Mouse (Mus musculus) hindbrain, postnatal 0 days (tissue): Measurements from ENCODE around the gene Cryba1. TPM values are rescaled to one million over a fixed set of nuclear protein-coding genes. Genes with fewer than 3 reads are reported as not detected.

Experiments
- ATAC-seq: fragments of 200-750 bp; cut with Nextera tagmentation; 2 replicates; pipeline ENCODE4 v1.8.0; 2017; ENCODE audit warnings: mild to moderate bottlenecking, moderate TSS enrichment, moderate library complexity
- DNase-seq: peaks from one replicate; pipeline ENCODE4 v3.0.0-alpha.2; 2015; ENCODE audit warnings: low spot score
- H3K27ac ChIP-seq: fragments of 300-500 bp; sonication (generic); 2 replicates; pipeline ENCODE4 v1.5.1; 2014; ENCODE audit warnings: mild to moderate bottlenecking
- H3K27me3 ChIP-seq: fragments of 300-500 bp; sonication (generic); 2 replicates; pipeline ENCODE4 v1.6.1; 2014; ENCODE audit warnings: low read length, mixed read lengths; ENCODE audit not compliant: insufficient read depth
- H3K36me3 ChIP-seq: fragments of 300-500 bp; sonication (generic); 2 replicates; pipeline ENCODE4 v1.6.1; 2014; ENCODE audit warnings: low read length, mixed read lengths; ENCODE audit not compliant: insufficient read depth
- H3K4me1 ChIP-seq: fragments of 300-500 bp; sonication (generic); 2 replicates; pipeline ENCODE4 v1.6.1; 2014; ENCODE audit warnings: antibody characterized with exemption, low read length, mixed read lengths; ENCODE audit not compliant: insufficient read depth
- H3K4me2 ChIP-seq: fragments of 300-500 bp; sonication (generic); 2 replicates; pipeline ENCODE4 v1.6.1; 2014; ENCODE audit warnings: low read depth, mild to moderate bottlenecking, low read length, moderate library complexity, mixed read lengths
- H3K4me3 ChIP-seq: fragments of 300-500 bp; sonication (generic); 2 replicates; pipeline ENCODE4 v1.5.1; 2014; ENCODE audit warnings: low read length
- H3K9ac ChIP-seq: fragments of 300-500 bp; sonication (generic); replicated peaks from 2 replicates; pipeline ENCODE4 v1.6.1; 2014; ENCODE audit warnings: mild to moderate bottlenecking, low read length, moderate library complexity, mixed read lengths
- H3K9me3 ChIP-seq: fragments of 300-500 bp; sonication (generic); 2 replicates; pipeline ENCODE4 v1.6.1; 2016; ENCODE audit warnings: low read length, mixed read lengths
- CTCF ChIP-seq: IDR thresholded peaks from 2 replicates; pipeline ENCODE4 v1.5.1; 2016; ENCODE audit warnings: antibody characterized with exemption, control low read depth, low read depth
- WGBS: fragments of 180-500 bp; shearing (Covaris S2); extraction: QIAGEN DNeasy Blood & Tissue Kit; methylation state at CpG from one replicate; pipeline ENCODE4 v1.1.7; 2014; 5-methylcytosine and 5-hydroxymethylcytosine counted together
- polyA plus RNA-seq: library from polyadenylated mRNA; unstranded; fragments of >200 nt; fragmentation: Nextera tagmentation; extraction: Ambion mirVana; gene quantifications from 2 replicates; pipeline ENCODE4 v1.2.1, GENCODE M21; 2015
- total RNA-seq: library from RNA; depleted of rRNA; stranded (reverse); fragments of >200 nt; gene quantifications from 2 replicates; pipeline ENCODE4 v1.2.3, GENCODE M21; 2014

The Cryba1 gene
- total and polyA plus RNA-seq, 2 experiments from 2014 or later: 0.51 TPM; not detected in 1

- no peak overlapping the region for H3K4me2 ChIP-seq
- 98% methylated on average over 3 of the region's 3 CpGs for WGBS
- no peak for ATAC-seq
Measured at GRCm38 (mm10) chr11:77693026-77693425, 32.1 kb downstream of the Cryba1 start.

GRCm38 (mm10) chr11:77687541-77688131, 37.4 kb downstream of the Cryba1 start:
- no peak for ATAC-seq
- WGBS: under 1% methylated on average over 34 of the region's 40 CpGs
- Histone ChIP-seq H3K4me2 (peak overlapping the region; percentile 66), H3K9ac (peak overlapping the region; percentile 96), H3K27me3 (no peaks in the 10 kb centered on the region), H3K27ac (peak overlapping the region; percentile 99), H3K4me3 (peak overlapping the region; percentile 99), H3K9me3 (no peaks in the 10 kb centered on the region), H3K36me3 (peaks cover 13% of the 10 kb centered on the region; the same call in 1 of the 2 replicates), H3K4me1 (no peaks in the 10 kb centered on the region)
- DNase-seq: peak; percentile 43
- TF ChIP-seq CTCF: no peak

More at GRCm38 (mm10) chr11:77693026-77693425, 32.1 kb downstream of the Cryba1 start:
- Histone ChIP-seq H3K9me3 (no peaks in the 10 kb centered on the region), H3K27me3 (no peaks in the 10 kb centered on the region), H3K4me3 (no peak overlapping the region), H3K36me3 (peaks cover 21% of the 10 kb centered on the region; the same call in 1 of the 2 replicates), H3K9ac (no peak overlapping the region), H3K27ac (no peak overlapping the region), H3K4me1 (no peaks in the 10 kb centered on the region)
- no peak for DNase-seq
- no peak for TF ChIP-seq CTCF

GRCm38 (mm10) chr11:77686841-77687540, 38.1 kb downstream of the Cryba1 start:
- Histone ChIP-seq H3K9me3 (no peaks in the 10 kb centered on the region), H3K27ac (peak overlapping the region; percentile 99), H3K9ac (peak overlapping the region; percentile 96), H3K36me3 (peaks cover 7% of the 10 kb centered on the region; the same call in 1 of the 2 replicates), H3K4me3 (peak overlapping the region; percentile 99), H3K4me2 (peak overlapping the region; percentile 66), H3K27me3 (no peaks in the 10 kb centered on the region), H3K4me1 (no peaks in the 10 kb centered on the region)
- no peak for TF ChIP-seq CTCF
- DNase-seq: peak; percentile 71
- under 1% methylated on average over 43 of the region's 76 CpGs for WGBS
- peak; percentile 21; the same call in 1 of the 2 replicates for ATAC-seq

- WGBS: under 1% methylated on average over 23 of the region's 30 CpGs
- Histone ChIP-seq H3K36me3 (peaks cover under 1% of the 10 kb centered on the region; the same call in 1 of the 2 replicates), H3K27me3 (no peaks in the 10 kb centered on the region), H3K9me3 (no peaks in the 10 kb centered on the region), H3K9ac (peak overlapping the region; percentile 96), H3K27ac (peak overlapping the region; percentile 99), H3K4me1 (no peaks in the 10 kb centered on the region), H3K4me2 (peak overlapping the region; percentile 66), H3K4me3 (peak overlapping the region; percentile 99)
- TF ChIP-seq CTCF: no peak
- peak; percentile 52 for DNase-seq
- ATAC-seq: peak; percentile 44
Measured at GRCm38 (mm10) chr11:77686346-77686840, 38.7 kb downstream of the Cryba1 start.

- H3K27ac ChIP-seq: peak within 1 kb of the TSS; percentile 99
- WGBS: under 1% methylated on average over 38 of the region's 38 CpGs
- H3K27me3 ChIP-seq: no peaks in the 10 kb centered on the region
- H3K36me3 ChIP-seq: no peaks in the 10 kb centered on the region
- H3K4me1 ChIP-seq: no peaks in the 10 kb centered on the region
- peak within 1 kb of the TSS; percentile 96 for H3K9ac ChIP-seq
- peak within 1 kb of the TSS; percentile 66 for H3K4me2 ChIP-seq
- DNase-seq (peak; percentile 99), ATAC-seq (peak; percentile 98)
- peak within 1 kb of the TSS; percentile 99 for H3K4me3 ChIP-seq
- peak; percentile 29; the same call in 1 of the 2 replicates for TF ChIP-seq CTCF
- H3K9me3 ChIP-seq: no peaks in the 10 kb centered on the region
Measured at GRCm38 (mm10) chr11:77685383-77686265, 39.5 kb downstream of the Cryba1 start, which contains the start of gene Nufip2. Gene Nufip2 (plus strand): TSS chr11:77686155.

- Histone ChIP-seq H3K4me3 (no peak overlapping the region), H3K9ac (no peak overlapping the region), H3K9me3 (no peaks in the 10 kb centered on the region), H3K27ac (no peak overlapping the region), H3K4me1 (no peaks in the 10 kb centered on the region), H3K36me3 (no peaks in the 10 kb centered on the region), H3K4me2 (peak overlapping the region; percentile 66), H3K27me3 (no peaks in the 10 kb centered on the region)
- ATAC-seq (no peak), DNase-seq (no peak)
- TF ChIP-seq CTCF: no peak
- 60% methylated on average over 2 of the region's 2 CpGs for WGBS
Measured at GRCm38 (mm10) chr11:77684896-77685295, 40.2 kb downstream of the Cryba1 start.
